Mouse (Mus musculus) adrenal gland, adult 2 months (tissue): ENCODE data around the gene St6gal1. TPM values are rescaled to one million over a fixed set of nuclear protein-coding genes. Genes with fewer than 3 reads are reported as not detected.

ENCODE experiments used
- DNase-seq: peaks from one replicate; pipeline ENCODE4 v3.0.0; 2021
- polyA plus RNA-seq: library from polyadenylated mRNA; depleted of rRNA; stranded (reverse); fragments of >200 nt; gene quantifications from 2 replicates; pipeline ENCODE4 v1.2.3, GENCODE M21; 2012
- total RNA-seq, 2 experiments: library from RNA; stranded (reverse); gene quantifications; 2 replicates each; pipeline ENCODE4 v1.2.3; 2021

The St6gal1 gene
- total and polyA plus RNA-seq, 3 experiments, result 24.2 to 49.5 (median 32.2) TPM

- no peak for DNase-seq
Measured at GRCm38 (mm10) chr16:23333875-23334551, 109.5 kb downstream of the St6gal1 start.

- DNase-seq, result peak; percentile 45
Measured at GRCm38 (mm10) chr16:23337317-23337716, 112.8 kb downstream of the St6gal1 start.

GRCm38 (mm10) chr16:23341254-23341653 lies 116.7 kb downstream of the St6gal1 start:
- no peak for DNase-seq

GRCm38 (mm10) chr16:23350802-23351201 lies 126.3 kb downstream of the St6gal1 start:
- DNase-seq, result no peak

- no peak for DNase-seq
Measured at GRCm38 (mm10) chr16:23361031-23361430, 136.5 kb downstream of the St6gal1 start.

GRCm38 (mm10) chr16:23361434-23361970 lies 137.0 kb downstream of the St6gal1 start:
- no peak for DNase-seq

GRCm38 (mm10) chr16:23364328-23364990 lies 139.9 kb downstream of the St6gal1 start:
- no peak for DNase-seq

- DNase-seq, result no peak
Measured at GRCm38 (mm10) chr16:23369124-23369523, 144.6 kb downstream of the St6gal1 start.

- no peak for DNase-seq
Measured at GRCm38 (mm10) chr16:23370724-23371123, 146.2 kb downstream of the St6gal1 start.

GRCm38 (mm10) chr16:23372340-23372739 lies 147.8 kb downstream of the St6gal1 start:
- no peak for DNase-seq

GRCm38 (mm10) chr16:23374068-23374467 lies 149.5 kb downstream of the St6gal1 start:
- DNase-seq, result no peak

GRCm38 (mm10) chr16:23374938-23375337 lies 150.4 kb downstream of the St6gal1 start:
- no peak for DNase-seq

- DNase-seq, result peak; percentile 31
Measured at GRCm38 (mm10) chr16:23376189-23376588, 151.6 kb downstream of the St6gal1 start.

GRCm38 (mm10) chr16:23379536-23380230 lies 155.1 kb downstream of the St6gal1 start:
- no peak for DNase-seq

GRCm38 (mm10) chr16:23384304-23384703 lies 159.8 kb downstream of the St6gal1 start:
- DNase-seq, result no peak

GRCm38 (mm10) chr16:23397931-23398330 lies 173.4 kb downstream of the St6gal1 start:
- DNase-seq, result no peak

GRCm38 (mm10) chr16:23401463-23401862 lies 176.9 kb downstream of the St6gal1 start:
- DNase-seq, result peak; percentile 21

GRCm38 (mm10) chr16:23401959-23402358 lies 177.4 kb downstream of the St6gal1 start:
- no peak for DNase-seq

- peak; percentile 69 for DNase-seq
Measured at GRCm38 (mm10) chr16:23403008-23403755, 178.6 kb downstream of the St6gal1 start.
